Mouse (Mus musculus) urinary bladder, postnatal 4 days (tissue): ENCODE data around the gene Homer1.

Source experiments
- DNase-seq, 2 experiments: peaks; one replicate each; pipeline ENCODE4 v3.0.0; 2021 to 2022; ENCODE audit warnings: low spot score in 2 of 2

The Homer1 gene

DNA sequence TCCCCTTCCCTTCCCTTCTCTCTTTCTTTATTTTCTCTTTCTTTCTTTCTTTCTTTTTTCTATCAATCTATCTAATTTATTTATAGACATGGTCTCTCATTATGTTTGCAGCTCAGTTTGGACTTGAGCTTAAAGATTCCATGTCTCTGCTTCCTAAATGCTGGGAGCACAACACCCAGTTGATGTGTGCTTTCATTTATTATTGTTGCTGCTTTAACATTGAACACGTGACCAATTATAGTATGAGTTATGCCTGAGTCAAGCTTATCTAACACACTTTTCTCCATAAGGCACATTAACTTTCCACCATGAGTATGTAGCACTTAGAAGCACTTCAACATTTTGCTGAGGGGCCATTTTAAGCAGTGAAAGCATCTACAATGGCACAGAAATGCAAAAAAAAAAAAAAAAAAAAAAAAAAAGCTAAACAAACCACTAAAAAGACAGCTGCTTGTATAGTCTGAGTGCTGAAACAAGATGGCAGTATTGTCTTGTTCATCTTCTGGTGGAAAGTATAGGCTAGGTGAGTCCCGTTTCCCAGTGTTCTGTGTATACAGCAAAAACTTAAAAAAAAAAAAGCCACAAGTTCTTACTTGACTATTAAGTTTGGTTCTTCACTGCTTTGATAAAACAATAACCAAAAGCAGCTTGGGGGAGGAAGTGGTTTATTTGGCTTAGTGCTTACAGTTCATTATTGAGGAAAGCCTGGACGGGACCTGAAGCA, 41.3 kb downstream of the Homer1 start:
- no peak for DNase-seq

GRCm38 (mm10) chr13:93342641-93343040, 43.2 kb downstream of the Homer1 start:
- DNase-seq, result no peak

DNA sequence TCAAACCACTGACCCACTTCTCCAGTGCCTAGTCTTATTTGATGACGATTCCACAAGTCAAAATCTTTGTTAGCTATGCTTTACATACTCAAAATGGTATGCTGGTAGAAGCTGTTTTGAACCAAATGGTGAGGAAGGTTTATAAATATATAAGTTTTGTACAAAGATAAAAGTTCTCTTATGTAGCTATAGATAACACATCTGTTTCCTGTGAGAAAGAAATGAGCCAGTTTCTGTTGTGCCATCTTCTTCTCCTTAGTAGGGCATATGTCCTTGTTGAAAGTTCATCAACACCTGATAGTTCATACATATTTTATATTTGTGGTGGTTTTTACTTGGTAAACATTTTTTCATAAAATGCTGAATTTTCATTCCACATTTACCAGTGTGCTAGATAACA, 45.0 kb downstream of the Homer1 start:
- no peak for DNase-seq

- no peak for DNase-seq
These were observed 46.4 kb downstream of the Homer1 start for GRCm38 (mm10) chr13:93345854-93346253.

- no peak for DNase-seq
These were observed 52.6 kb downstream of the Homer1 start for GRCm38 (mm10) chr13:93352030-93352429.

DNA sequence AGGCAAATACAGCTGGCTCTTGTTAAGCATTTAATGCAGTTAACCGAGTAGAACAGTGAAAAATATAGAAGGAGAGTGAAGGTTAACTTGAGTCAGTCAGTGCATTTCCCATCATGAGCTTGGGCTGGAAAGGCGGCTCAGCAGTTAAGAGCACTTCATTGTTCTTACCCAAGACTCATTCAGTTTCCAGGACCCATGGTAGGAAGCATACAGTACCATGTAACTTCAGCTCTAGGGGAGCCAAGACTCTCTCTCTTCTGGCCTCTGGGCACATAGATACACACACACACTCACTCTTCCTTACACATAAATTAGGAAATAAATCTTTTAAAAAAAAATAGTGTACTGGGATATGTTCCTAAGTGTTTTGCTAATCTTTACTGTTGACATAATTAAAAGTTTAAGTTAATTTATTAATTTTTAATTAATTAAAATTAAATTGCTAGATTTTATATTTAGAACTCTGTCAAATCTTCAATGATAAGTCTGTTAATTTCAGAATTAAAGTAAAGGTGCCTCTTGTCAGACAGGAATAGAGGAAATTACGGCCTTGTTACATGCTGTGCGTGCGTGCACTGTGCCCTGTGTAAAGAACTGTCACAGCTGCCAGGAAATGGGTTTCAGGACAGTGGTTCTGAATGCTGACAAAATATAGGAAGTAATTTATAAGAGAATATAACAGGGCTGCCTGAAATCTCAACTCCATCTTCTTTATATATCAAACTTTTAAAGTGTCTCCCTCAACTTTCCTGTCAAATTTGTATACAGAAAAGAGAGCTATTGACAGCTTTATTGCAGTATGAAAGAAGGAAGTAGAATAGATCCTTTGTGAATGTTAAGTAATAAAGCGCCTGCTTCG, 55.2 kb downstream of the Homer1 start:
- no peak for DNase-seq

GRCm38 (mm10) chr13:93355279-93355587, 55.8 kb downstream of the Homer1 start:
- DNase-seq, result no peak

- no peak for DNase-seq
These were observed 59.1 kb downstream of the Homer1 start for GRCm38 (mm10) chr13:93358522-93358921.

GRCm38 (mm10) chr13:93367555-93367954, 68.1 kb downstream of the Homer1 start:
- no peak for DNase-seq

- DNase-seq, result no peak
These were observed 69.6 kb downstream of the Homer1 start for GRCm38 (mm10) chr13:93368812-93369584.

GRCm38 (mm10) chr13:93374457-93374856, 75.0 kb downstream of the Homer1 start:
- DNase-seq, result no peak

DNA sequence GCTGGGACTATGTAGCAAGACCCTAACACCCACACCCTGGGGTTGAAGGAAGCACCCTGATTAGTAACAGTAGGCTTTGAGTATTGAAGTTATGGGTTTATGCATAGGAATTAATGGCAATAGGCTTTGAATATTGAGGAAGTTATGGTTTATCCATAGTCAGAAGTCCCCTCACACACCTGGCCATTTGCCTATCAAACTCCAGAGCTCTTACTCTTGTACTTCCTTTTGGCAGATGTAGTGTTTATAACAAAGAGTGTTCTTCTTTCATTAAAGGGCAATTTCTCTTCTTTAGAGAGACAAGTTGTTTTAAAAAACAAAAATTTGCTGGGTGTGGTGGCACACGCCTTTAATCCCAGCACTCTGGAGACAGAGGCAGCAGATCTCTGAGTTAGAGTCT, 79.1 kb downstream of the Homer1 start:
- DNase-seq, result no peak

GRCm38 (mm10) chr13:93380399-93381063, 81.1 kb downstream of the Homer1 start:
- no peak for DNase-seq

- DNase-seq, result no peak
These were observed 81.9 kb downstream of the Homer1 start for GRCm38 (mm10) chr13:93381301-93381700.

DNA sequence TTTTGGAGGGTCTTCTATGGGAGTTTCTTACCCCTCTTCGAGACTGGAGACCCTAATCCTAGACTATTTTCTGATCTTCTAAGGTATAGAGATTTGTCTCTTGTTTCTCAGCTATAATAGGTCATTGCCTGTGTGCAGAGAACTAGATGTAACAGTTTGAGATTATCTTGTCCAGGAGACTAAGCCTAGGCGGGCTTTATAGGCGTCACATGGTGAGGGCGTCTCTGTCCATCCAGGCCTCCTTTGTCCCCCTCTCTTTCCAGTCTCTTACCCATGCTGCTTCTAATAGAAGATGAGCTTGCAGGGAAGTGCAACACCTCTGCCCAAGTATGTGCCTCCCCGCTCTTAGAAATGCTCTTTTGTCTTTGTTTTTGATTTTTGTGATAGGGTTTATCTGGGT, 83.7 kb downstream of the Homer1 start:
- DNase-seq, result no peak

DNA sequence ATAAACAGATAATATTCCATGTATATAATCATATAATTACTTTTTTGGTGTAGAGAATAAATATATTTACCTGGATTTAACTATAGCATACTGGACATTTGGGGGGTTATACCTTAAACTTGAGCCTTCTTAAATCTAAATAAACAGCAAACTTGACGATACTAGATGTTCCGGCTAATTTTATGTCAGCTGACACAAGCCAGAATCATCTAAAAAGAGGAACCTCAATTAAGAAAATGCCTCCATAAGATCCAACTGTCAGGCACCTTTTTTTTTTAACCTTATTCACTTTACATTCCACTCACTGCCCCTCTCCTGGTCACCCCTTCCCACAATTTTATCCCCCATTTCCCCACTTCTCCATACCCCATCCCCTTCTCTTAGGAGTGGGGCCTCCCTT, 84.2 kb downstream of the Homer1 start:
- DNase-seq, result no peak

- no peak for DNase-seq
These were observed 85.0 kb downstream of the Homer1 start for GRCm38 (mm10) chr13:93384481-93384880.

- no peak for DNase-seq
These were observed 85.7 kb downstream of the Homer1 start for GRCm38 (mm10) chr13:93385147-93385546.

GRCm38 (mm10) chr13:93387440-93387839, 88.0 kb downstream of the Homer1 start:
- DNase-seq, result no peak

GRCm38 (mm10) chr13:93388594-93389241, 89.3 kb downstream of the Homer1 start:
- DNase-seq, result no peak

- DNase-seq, result no peak
These were observed 89.8 kb downstream of the Homer1 start for GRCm38 (mm10) chr13:93389242-93389625.
